Mouse (Mus musculus): ENCODE results near the gene Ptprn2. TPM values are rescaled to one million over a fixed set of nuclear protein-coding genes. Genes with fewer than 3 reads are reported as not detected.

Ptprn2 gene
- polyA plus RNA-seq, 1 experiment, result not detected

- Histone ChIP-seq H3K4me3 (ENCODE audit: insufficient read depth, low read length) (no peak overlapping the region), H3K4me1 (ENCODE audit: control insufficient read depth, insufficient read depth, low read length) (peaks cover 10% of the 10 kb centered on the region), H3K27ac (ENCODE audit: insufficient read depth, low read depth, low read length) (no peak overlapping the region)
- TF ChIP-seq CTCF (IDR thresholded peaks at IDR 0.05; ENCODE audit: low read depth, low read length) (no peak), POLR2A (IDR thresholded peaks at IDR 0.05; ENCODE audit: borderline replicate concordance, low read depth, low read length) (no peak)
These were observed 96.3 kb downstream of the Ptprn2 start for GRCm38 (mm10) chr12:116581864-116582263.

- TF ChIP-seq POLR2A (IDR thresholded peaks at IDR 0.05; ENCODE audit: borderline replicate concordance, low read depth, low read length), result no peak
- TF ChIP-seq CTCF (IDR thresholded peaks at IDR 0.05; ENCODE audit: low read depth, low read length), result no peak
- H3K4me1 ChIP-seq (ENCODE audit: control insufficient read depth, insufficient read depth, low read length), result peaks cover 16% of the 10 kb centered on the region
- H3K27ac ChIP-seq (ENCODE audit: insufficient read depth, low read depth, low read length), result no peak overlapping the region
- H3K4me3 ChIP-seq (ENCODE audit: insufficient read depth, low read length), result no peak overlapping the region
These were observed 97.3 kb downstream of the Ptprn2 start for GRCm38 (mm10) chr12:116582829-116583228.

DNA sequence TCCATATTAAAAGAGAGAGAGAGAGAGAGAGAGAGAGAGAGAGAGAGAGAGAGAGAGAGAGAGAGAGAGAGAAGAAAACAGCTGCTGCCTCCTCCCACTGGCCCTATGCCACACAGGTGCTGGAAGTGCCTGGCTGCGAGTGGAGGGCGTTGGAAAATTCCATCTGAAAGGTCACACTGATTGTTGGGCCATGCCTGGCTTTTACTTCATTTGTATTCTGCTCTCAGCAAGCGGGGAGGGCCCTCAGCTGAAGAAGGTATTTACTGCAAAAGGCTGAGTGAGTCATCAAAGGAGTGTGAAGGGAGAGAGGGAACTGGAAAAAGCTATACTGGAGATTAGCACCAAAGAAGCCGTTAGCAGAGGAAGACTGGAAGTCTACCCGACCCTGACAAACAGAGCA lies 99.5 kb downstream of the Ptprn2 start:
- Histone ChIP-seq H3K27ac (ENCODE audit: insufficient read depth, low read depth, low read length) (no peak overlapping the region), H3K4me1 (ENCODE audit: control insufficient read depth, insufficient read depth, low read length) (peaks cover 11% of the 10 kb centered on the region), H3K4me3 (ENCODE audit: insufficient read depth, low read length) (no peak overlapping the region)
- TF ChIP-seq CTCF (IDR thresholded peaks at IDR 0.05; ENCODE audit: low read depth, low read length), result no peak
- no peak for TF ChIP-seq POLR2A (IDR thresholded peaks at IDR 0.05; ENCODE audit: borderline replicate concordance, low read depth, low read length)

- H3K4me1 ChIP-seq (ENCODE audit: control insufficient read depth, insufficient read depth, low read length), result peaks cover 11% of the 10 kb centered on the region
- TF ChIP-seq CTCF (IDR thresholded peaks at IDR 0.05; ENCODE audit: low read depth, low read length), result no peak
- no peak for TF ChIP-seq POLR2A (IDR thresholded peaks at IDR 0.05; ENCODE audit: borderline replicate concordance, low read depth, low read length)
- no peak overlapping the region for H3K4me3 ChIP-seq (ENCODE audit: insufficient read depth, low read length)
- H3K27ac ChIP-seq (ENCODE audit: insufficient read depth, low read depth, low read length), result no peak overlapping the region
These were observed 100.6 kb downstream of the Ptprn2 start for GRCm38 (mm10) chr12:116586167-116586566.

- TF ChIP-seq POLR2A (IDR thresholded peaks at IDR 0.05; ENCODE audit: borderline replicate concordance, low read depth, low read length) (no peak), CTCF (IDR thresholded peaks at IDR 0.05; ENCODE audit: low read depth, low read length) (no peak)
- Histone ChIP-seq H3K27ac (ENCODE audit: insufficient read depth, low read depth, low read length) (no peak overlapping the region), H3K4me3 (ENCODE audit: insufficient read depth, low read length) (no peak overlapping the region), H3K4me1 (ENCODE audit: control insufficient read depth, insufficient read depth, low read length) (peaks cover 11% of the 10 kb centered on the region)
These were observed 102.0 kb downstream of the Ptprn2 start for GRCm38 (mm10) chr12:116587548-116587947.

GRCm38 (mm10) chr12:116590076-116590475 lies 104.6 kb downstream of the Ptprn2 start:
- H3K27ac ChIP-seq (ENCODE audit: insufficient read depth, low read depth, low read length), result no peak overlapping the region
- H3K4me1 ChIP-seq (ENCODE audit: control insufficient read depth, insufficient read depth, low read length), result peaks cover 9% of the 10 kb centered on the region
- no peak overlapping the region for H3K4me3 ChIP-seq (ENCODE audit: insufficient read depth, low read length)
- TF ChIP-seq POLR2A (IDR thresholded peaks at IDR 0.05; ENCODE audit: borderline replicate concordance, low read depth, low read length) (no peak), CTCF (IDR thresholded peaks at IDR 0.05; ENCODE audit: low read depth, low read length) (no peak)

DNA sequence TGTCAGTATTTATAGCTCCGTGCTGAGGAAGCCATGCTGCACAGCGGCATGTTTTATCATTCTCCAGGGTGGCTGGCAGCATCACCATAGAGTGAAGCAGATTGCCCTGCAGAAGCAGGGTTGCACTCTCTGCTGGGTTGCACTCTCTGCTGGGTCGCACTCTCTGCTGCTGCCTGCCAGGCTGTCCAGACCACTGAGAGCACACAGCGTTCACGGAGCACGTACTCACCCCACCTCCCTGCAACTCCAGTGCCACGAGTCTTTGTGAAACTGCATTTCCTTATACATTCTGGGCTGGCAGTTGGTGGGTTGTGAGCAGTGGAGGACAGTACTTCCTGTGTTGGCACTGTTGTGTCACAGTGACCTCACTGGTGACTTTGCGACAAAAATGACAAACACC lies 108.9 kb downstream of the Ptprn2 start:
- TF ChIP-seq CTCF (IDR thresholded peaks at IDR 0.05; ENCODE audit: low read depth, low read length), result no peak
- TF ChIP-seq POLR2A (IDR thresholded peaks at IDR 0.05; ENCODE audit: borderline replicate concordance, low read depth, low read length), result no peak
- Histone ChIP-seq H3K27ac (ENCODE audit: insufficient read depth, low read depth, low read length) (no peak overlapping the region), H3K4me3 (ENCODE audit: insufficient read depth, low read length) (no peak overlapping the region)

DNA sequence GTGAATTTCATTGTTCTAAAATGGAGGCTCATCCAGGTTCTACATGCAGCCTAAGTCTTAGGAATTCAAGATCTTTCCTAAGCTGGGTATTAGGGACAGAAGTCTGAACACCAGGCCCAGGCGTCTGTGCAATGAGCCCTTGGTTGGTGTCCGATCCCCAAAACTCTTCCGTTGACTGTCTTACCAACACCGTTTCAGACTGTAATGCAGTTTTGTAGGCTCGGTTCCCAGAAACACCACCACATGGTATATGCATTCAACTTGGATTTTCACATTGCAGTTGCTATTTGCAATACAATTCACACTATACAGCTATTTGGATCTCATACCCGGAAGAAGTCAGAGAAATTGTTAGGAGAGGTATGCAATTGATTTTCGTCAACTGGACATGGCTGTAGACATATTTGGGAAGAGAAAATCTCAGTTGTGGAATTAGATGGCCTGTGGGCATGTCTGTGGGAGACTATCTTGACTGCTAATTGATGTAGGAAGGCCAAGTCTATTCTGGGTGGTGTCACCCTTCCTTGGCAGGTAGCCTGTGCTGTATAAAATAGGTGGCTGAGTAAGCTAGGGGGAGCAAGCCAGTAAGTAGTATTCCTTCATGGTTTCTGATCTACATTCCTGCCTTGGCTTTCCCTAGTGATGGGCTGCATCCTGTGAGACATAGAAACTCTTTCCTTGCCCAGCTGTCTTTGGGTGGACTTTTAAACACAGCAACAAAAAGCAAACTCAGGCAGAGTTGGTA lies 109.5 kb downstream of the Ptprn2 start:
- Histone ChIP-seq H3K27ac (ENCODE audit: insufficient read depth, low read depth, low read length) (no peak overlapping the region), H3K4me3 (ENCODE audit: insufficient read depth, low read length) (no peak overlapping the region), H3K4me1 (ENCODE audit: control insufficient read depth, insufficient read depth, low read length) (peaks cover 22% of the 10 kb centered on the region)
- TF ChIP-seq POLR2A (IDR thresholded peaks at IDR 0.05; ENCODE audit: borderline replicate concordance, low read depth, low read length) (no peak), CTCF (IDR thresholded peaks at IDR 0.05; ENCODE audit: low read depth, low read length) (no peak)

More for the DNA sequence above, 108.9 kb downstream of the Ptprn2 start:
- H3K4me1 ChIP-seq (ENCODE audit: control insufficient read depth, insufficient read depth, low read length), result peaks cover 22% of the 10 kb centered on the region

GRCm38 (mm10) chr12:116595727-116596126 lies 110.2 kb downstream of the Ptprn2 start:
- Histone ChIP-seq H3K4me3 (ENCODE audit: insufficient read depth, low read length) (no peak overlapping the region), H3K4me1 (ENCODE audit: control insufficient read depth, insufficient read depth, low read length) (peaks cover 22% of the 10 kb centered on the region), H3K27ac (ENCODE audit: insufficient read depth, low read depth, low read length) (no peak overlapping the region)
- TF ChIP-seq CTCF (IDR thresholded peaks at IDR 0.05; ENCODE audit: low read depth, low read length) (no peak), POLR2A (IDR thresholded peaks at IDR 0.05; ENCODE audit: borderline replicate concordance, low read depth, low read length) (no peak)

DNA sequence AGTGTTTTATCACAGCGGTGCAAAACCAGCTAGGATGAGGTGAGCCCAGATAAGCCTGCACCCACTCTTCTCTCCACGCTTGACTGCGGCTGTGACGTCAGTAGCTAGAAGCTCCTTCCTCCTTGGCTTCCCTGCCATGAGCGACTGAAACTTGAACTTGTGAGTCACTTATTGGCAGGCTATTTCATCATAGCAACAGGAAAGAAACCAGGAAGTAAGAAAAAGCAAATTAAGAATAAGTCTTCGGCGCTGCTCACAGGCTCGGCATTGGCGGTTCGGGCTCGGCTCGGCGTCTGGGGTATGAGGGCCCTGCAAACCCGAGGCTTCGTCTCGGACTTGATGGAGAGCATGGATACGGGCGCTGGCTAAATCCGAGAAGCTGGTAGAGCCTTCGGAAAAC lies 111.5 kb downstream of the Ptprn2 start:
- TF ChIP-seq CTCF (IDR thresholded peaks at IDR 0.05; ENCODE audit: low read depth, low read length) (no peak), POLR2A (IDR thresholded peaks at IDR 0.05; ENCODE audit: borderline replicate concordance, low read depth, low read length) (no peak)
- Histone ChIP-seq H3K27ac (ENCODE audit: insufficient read depth, low read depth, low read length) (0 out of 2 replicates have a peak overlapping the region, but pooled peaks have one; percentile 8), H3K4me3 (ENCODE audit: insufficient read depth, low read length) (no peak overlapping the region), H3K4me1 (ENCODE audit: control insufficient read depth, insufficient read depth, low read length) (peaks cover 22% of the 10 kb centered on the region)

Data from bone marrow macrophage, adult 2 months (primary cell).